Mouse (Mus musculus): ENCODE data around the gene Ms4a5. TPM values are rescaled to one million over a fixed set of nuclear protein-coding genes. Genes with fewer than 3 reads are reported as not detected.

The Ms4a5 gene
- polyA plus RNA-seq, 1 experiment from 2014 or later = not detected

Other genes starting within 250 kb of the Ms4a5 start
- 21.8 and 23.7 TPM in 2 replicates for gene Ms4a8a, start 202.8 kb downstream of the Ms4a5 start, polyA plus RNA-seq (2015; fragmentation: Nextera tagmentation; extraction: Ambion mirVana)
- gene 1700017D01Rik, start 153.0 kb downstream of the Ms4a5 start, polyA plus RNA-seq (2015; fragmentation: Nextera tagmentation; extraction: Ambion mirVana) = not detected in 2 replicates
- not detected in 2 replicates for gene 1700025F22Rik, start 118.6 kb downstream of the Ms4a5 start, polyA plus RNA-seq (2015; fragmentation: Nextera tagmentation; extraction: Ambion mirVana)
- not detected in 2 replicates for gene Ms4a13, start 87.1 kb downstream of the Ms4a5 start, polyA plus RNA-seq (2015; fragmentation: Nextera tagmentation; extraction: Ambion mirVana)
- 0.20 and 0.25 TPM in 2 replicates for gene Ms4a12, start 51.4 kb downstream of the Ms4a5 start, polyA plus RNA-seq (2015; fragmentation: Nextera tagmentation; extraction: Ambion mirVana)
- gene Ms4a1, start 17.6 kb downstream of the Ms4a5 start, polyA plus RNA-seq (2015; fragmentation: Nextera tagmentation; extraction: Ambion mirVana) = not detected in 2 replicates
- not detected in 2 replicates for gene Ms4a14, start 30.6 kb upstream of the Ms4a5 start, polyA plus RNA-seq (2015; fragmentation: Nextera tagmentation; extraction: Ambion mirVana)
- gene Ms4a7, start 52.3 kb upstream of the Ms4a5 start, polyA plus RNA-seq (2015; fragmentation: Nextera tagmentation; extraction: Ambion mirVana) = 4.9 and 5.0 TPM in 2 replicates
- gene Ms4a4a, start 91.7 kb upstream of the Ms4a5 start, polyA plus RNA-seq (2015; fragmentation: Nextera tagmentation; extraction: Ambion mirVana) = 7.8 and 8.0 TPM in 2 replicates
- gene Ms4a4c, start 120.9 kb upstream of the Ms4a5 start, polyA plus RNA-seq (2015; fragmentation: Nextera tagmentation; extraction: Ambion mirVana) = 1.6 and 2.4 TPM in 2 replicates
- 0.46 and 0.53 TPM in 2 replicates for gene Ms4a4b, start 159.7 kb upstream of the Ms4a5 start, polyA plus RNA-seq (2015; fragmentation: Nextera tagmentation; extraction: Ambion mirVana)
- gene Ms4a6c, start 185.5 kb upstream of the Ms4a5 start, polyA plus RNA-seq (2015; fragmentation: Nextera tagmentation; extraction: Ambion mirVana) = 10.4 and 10.6 TPM in 2 replicates
- 0.06 TPM in 1 of 2 replicates, not detected in the other for gene Gm8369, start 202.1 kb upstream of the Ms4a5 start, polyA plus RNA-seq (2015; fragmentation: Nextera tagmentation; extraction: Ambion mirVana)
- gene Ms4a6b, start 232.6 kb upstream of the Ms4a5 start, polyA plus RNA-seq (2015; fragmentation: Nextera tagmentation; extraction: Ambion mirVana) = 6.8 and 8.4 TPM in 2 replicates

Data from intestine, embryonic 15.5 days (tissue).